Mouse (Mus musculus) ES-E14 (cell line): Measurements from ENCODE around the gene Ptcd2. TPM values are rescaled to one million over a fixed set of nuclear protein-coding genes. Genes with fewer than 3 reads are reported as not detected.
A peak's percentile ranks its signal among the peaks of the same experiment; 100 is the strongest.

Source experiments
- DNase-seq: peaks from one replicate; pipeline ENCODE4 v3.0.0-alpha.2; 2013; ENCODE audit warnings: low read depth, low spot score
- H3K27ac ChIP-seq: 2 replicates; pipeline ENCODE4 v1.5.1; 2012; ENCODE audit warnings: low read depth, mild to moderate bottlenecking, low read length, moderate library complexity, mixed read lengths; ENCODE audit not compliant: poor library complexity, insufficient read depth, severe bottlenecking
- H3K36me3 ChIP-seq: 2 replicates; pipeline ENCODE4 v1.6.1; 2012; ENCODE audit warnings: mild to moderate bottlenecking, low read length, moderate library complexity, mixed read lengths; ENCODE audit not compliant: control insufficient read depth, poor library complexity, insufficient read depth, severe bottlenecking
- H3K4me1 ChIP-seq, 2 experiments: fragments of 150-350 bp in 1 of 2; sonication (generic) in 1 of 2; 2 replicates each; pipeline ENCODE4 v1.6.1; 2012; ENCODE audit warnings: low read length in 2 of 2, mild to moderate bottlenecking in 1 of 2, mixed read lengths in 1 of 2; ENCODE audit not compliant: control insufficient read depth in 2 of 2, insufficient read depth in 2 of 2, poor library complexity in 1 of 2
- H3K4me3 ChIP-seq, 2 experiments: fragments of 150-350 bp in 1 of 2; sonication (generic) in 1 of 2; 2 replicates each; pipeline ENCODE4 v1.5.1; 2012; ENCODE audit warnings: low read length in 2 of 2, low read depth in 1 of 2, mild to moderate bottlenecking in 1 of 2, mixed read lengths in 1 of 2; ENCODE audit not compliant: insufficient read depth in 1 of 2, poor library complexity in 1 of 2, severe bottlenecking in 1 of 2
- H3K9ac ChIP-seq: 2 replicates; pipeline ENCODE4 v1.6.1; 2012; ENCODE audit warnings: low read depth, mild to moderate bottlenecking, low read length, mixed read lengths; ENCODE audit not compliant: poor library complexity, insufficient read depth, severe bottlenecking
- H3K9me3 ChIP-seq: fragments of 150-350 bp; sonication (generic); 2 replicates; pipeline ENCODE4 v1.6.1; 2012; ENCODE audit warnings: low read depth, mild to moderate bottlenecking, low read length; ENCODE audit not compliant: control insufficient read depth, insufficient read depth
- CHD2 ChIP-seq: IDR thresholded peaks from 2 replicates; pipeline ENCODE4 v1.6.1; 2014; ENCODE audit warnings: mild to moderate bottlenecking, low read depth, low read length, inconsistent platforms
- HCFC1 ChIP-seq: IDR thresholded peaks from 2 replicates; pipeline ENCODE4 v1.6.1; 2012; ENCODE audit warnings: low read length, inconsistent platforms, borderline replicate concordance; ENCODE audit not compliant: insufficient read depth
- MAFK ChIP-seq: IDR thresholded peaks from 2 replicates; pipeline ENCODE4 v1.6.1; 2014; ENCODE audit warnings: mild to moderate bottlenecking, low read depth, low read length, inconsistent platforms; ENCODE audit not compliant: insufficient read depth
- ZC3H11A ChIP-seq: IDR thresholded peaks from 2 replicates; pipeline ENCODE4 v1.6.1; 2012; ENCODE audit warnings: low read depth, mild to moderate bottlenecking, inconsistent platforms, low read length, borderline replicate concordance
- ZNF384 ChIP-seq: IDR thresholded peaks from 2 replicates; pipeline ENCODE4 v1.6.1; 2012; ENCODE audit warnings: low read depth, low read length, inconsistent platforms
- in situ Hi-C, 2 experiments: fragments of 600-800 bp; cut with MboI; formaldehyde crosslinking; loops; one replicate each; pipeline ENCODE4 v1.15.1; 2025; ENCODE audit warnings: low sequenced_read_pairs in 2 of 2, inconsistent platforms in 1 of 2; ENCODE audit not compliant: unreplicated experiment in 2 of 2
- total RNA-seq: library from RNA; depleted of rRNA; stranded (reverse); fragments of 300-350 nt; gene quantifications from 2 replicates; pipeline ENCODE4 v1.2.3, GENCODE M21; 2012

Gene Ptcd2
- total RNA-seq, 1 experiment = 24.6 TPM

DNA sequence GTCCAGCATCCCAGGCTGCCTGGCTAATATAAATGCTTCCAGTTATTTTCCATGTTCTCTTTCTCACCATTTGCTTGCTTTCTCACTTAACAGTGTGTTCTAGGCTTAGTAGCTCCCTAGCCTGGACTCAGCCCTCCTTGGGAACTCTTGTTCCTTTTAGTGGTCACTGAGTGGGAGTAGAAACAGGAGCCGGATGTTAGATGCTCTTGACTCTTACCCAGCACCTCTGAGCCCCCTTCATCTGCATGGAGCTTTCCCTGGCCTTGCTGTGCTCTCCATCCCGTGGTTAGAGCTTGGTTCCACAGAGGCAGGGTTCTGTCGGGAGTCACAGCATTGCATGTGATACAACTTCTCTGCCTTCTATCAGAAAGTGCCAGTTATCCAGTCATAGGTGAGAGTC is 7.1 kb upstream of the Ptcd2 start:
- Histone ChIP-seq H3K9me3 (no peaks in the 10 kb centered on the region), H3K4me3 (no peak overlapping the region), H3K36me3 (peaks cover 15% of the 10 kb centered on the region), H3K9ac (no peak overlapping the region), H3K27ac (no peak overlapping the region), H3K4me1 (peaks cover 9 to 10% of the 10 kb centered on the region in 2 experiments)
- no peak for DNase-seq
- in situ Hi-C loops = loop anchor here in 1 of 2 experiments (25.0 kb wide), 1 partner anchor 486 kb away; no protein-coding TSS in a partner anchor
- no peak for TF ChIP-seq HCFC1
- TF ChIP-seq CHD2 = no peak
- no peak for TF ChIP-seq ZNF384
- TF ChIP-seq MAFK = no peak
- no peak for TF ChIP-seq ZC3H11A

GRCm38 (mm10) chr13:99351186-99351585 is 6.7 kb upstream of the Ptcd2 start:
- Histone ChIP-seq H3K4me3 (no peak overlapping the region), H3K9me3 (no peaks in the 10 kb centered on the region), H3K27ac (no peak overlapping the region), H3K36me3 (peaks cover 15% of the 10 kb centered on the region), H3K9ac (no peak overlapping the region), H3K4me1 (peaks cover 7 to 10% of the 10 kb centered on the region in 2 experiments)
- DNase-seq = no peak
- TF ChIP-seq ZNF384 (no peak), HCFC1 (no peak)
- in situ Hi-C loops = loop anchor here in 1 of 2 experiments (25.0 kb wide), 1 partner anchor 486 kb away; no protein-coding TSS in a partner anchor

GRCm38 (mm10) chr13:99350009-99350408 is 5.5 kb upstream of the Ptcd2 start:
- peaks cover 15% of the 10 kb centered on the region for H3K36me3 ChIP-seq
- DNase-seq = no peak
- H3K4me3 ChIP-seq = no peak overlapping the region
- H3K27ac ChIP-seq = no peak overlapping the region
- no peaks in the 10 kb centered on the region for H3K9me3 ChIP-seq
- TF ChIP-seq MAFK (no peak), ZC3H11A (no peak), ZNF384 (no peak), HCFC1 (no peak), CHD2 (no peak)
- H3K9ac ChIP-seq = no peak overlapping the region
- H3K4me1 ChIP-seq = peaks cover 2% of the 10 kb centered on the region in 2 experiments; a peak in 3 of 4 replicates
- in situ Hi-C loops = loop anchor here in 1 of 2 experiments (25.0 kb wide), 1 partner anchor 487 kb away; no protein-coding TSS in a partner anchor

GRCm38 (mm10) chr13:99343876-99344598 is 468 bp downstream of the Ptcd2 start:
- in situ Hi-C loops = no loop called here
- TF ChIP-seq MAFK = no peak
- no peak for TF ChIP-seq ZNF384
- no peak for TF ChIP-seq HCFC1
- no peak for TF ChIP-seq CHD2
- TF ChIP-seq ZC3H11A = no peak
- DNase-seq = no peak
- peaks cover 32% of the 10 kb centered on the region for H3K36me3 ChIP-seq
- H3K9ac ChIP-seq = peak overlapping the region; percentile 93
- H3K4me3 ChIP-seq = peak overlapping the region; percentile 88 to 97
- no peaks in the 10 kb centered on the region for H3K9me3 ChIP-seq
- H3K27ac ChIP-seq = no peak overlapping the region
- H3K4me1 ChIP-seq = no peaks in the 10 kb centered on the region

DNA sequence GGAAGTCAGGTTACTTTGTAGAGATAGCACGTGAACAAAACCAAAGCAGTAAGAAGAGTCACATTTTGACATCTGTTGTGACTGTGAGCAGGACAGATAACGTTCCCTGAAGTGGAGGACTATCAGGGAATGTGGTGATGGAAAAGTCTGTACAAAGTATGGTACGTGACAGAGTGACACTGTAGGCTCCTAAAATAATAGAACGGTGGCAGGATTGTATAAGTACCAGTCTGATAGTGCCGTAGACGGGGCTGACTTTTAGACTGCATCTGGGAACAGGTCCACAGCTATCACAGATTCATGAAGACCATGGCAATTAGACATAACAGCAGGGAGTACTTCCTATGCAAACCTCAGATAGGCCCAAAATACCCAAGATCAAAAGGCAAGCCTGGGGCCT is 3.0 kb downstream of the Ptcd2 start:
- peaks cover 26% of the 10 kb centered on the region for H3K36me3 ChIP-seq
- no peak for DNase-seq
- H3K4me1 ChIP-seq = no peaks in the 10 kb centered on the region
- H3K4me3 ChIP-seq = no peak overlapping the region
- in situ Hi-C loops = no loop called here
- H3K9me3 ChIP-seq = no peaks in the 10 kb centered on the region
- no peak overlapping the region for H3K9ac ChIP-seq
- no peak for TF ChIP-seq HCFC1
- no peak for TF ChIP-seq CHD2
- no peak for TF ChIP-seq ZC3H11A
- no peak for TF ChIP-seq ZNF384
- TF ChIP-seq MAFK = no peak
- H3K27ac ChIP-seq = no peak overlapping the region
